Mouse (Mus musculus): ENCODE data around the gene Fam3b. TPM values are rescaled to one million over a fixed set of nuclear protein-coding genes. Genes with fewer than 3 reads are reported as not detected.

The Fam3b gene
- polyA plus RNA-seq, 1 experiment from 2014 or later = not detected

- 76% methylated on average over 12 of the region's 12 CpGs for WGBS (ENCODE audit: insufficient replicate concordance)
- Histone ChIP-seq H3K27me3 (replicated peaks) (no peaks in the 10 kb centered on the region), H3K27ac (no peak overlapping the region), H3K9me3 (replicated peaks) (no peaks in the 10 kb centered on the region), H3K4me3 (no peak overlapping the region), H3K36me3 (no peaks in the 10 kb centered on the region), H3K9ac (no peak overlapping the region), H3K4me2 (no peak overlapping the region), H3K4me1 (no peaks in the 10 kb centered on the region)
- ATAC-seq = peak; percentile 46; the same call in 1 of the 2 replicates
These were observed 2.3 kb downstream of the Fam3b start for GRCm38 (mm10) chr16:97512347-97512751.

DNA sequence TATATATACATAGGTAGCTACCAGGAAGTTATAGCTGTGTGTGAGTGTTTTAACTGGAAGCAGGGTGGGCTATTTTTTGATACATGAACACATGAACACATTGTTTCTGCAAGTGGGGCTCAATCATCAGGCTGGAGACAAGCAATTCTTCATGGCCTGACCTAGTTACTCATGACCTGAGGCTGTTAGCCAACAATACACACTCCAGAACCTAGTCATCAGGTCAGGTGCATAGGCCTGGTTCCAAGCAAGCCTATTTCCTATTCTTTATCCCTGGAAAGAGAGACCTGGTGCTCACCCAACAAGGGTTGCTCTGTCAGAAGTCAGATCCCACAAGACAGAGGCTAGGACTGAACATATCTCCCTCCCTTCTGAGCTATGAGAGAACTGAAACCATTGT, 3.1 kb downstream of the Fam3b start:
- no peaks in the 10 kb centered on the region for H3K9me3 ChIP-seq (replicated peaks)
- H3K4me3 ChIP-seq = no peak overlapping the region
- no peak overlapping the region for H3K9ac ChIP-seq
- no peak for ATAC-seq
- no peak overlapping the region for H3K4me2 ChIP-seq
- no peaks in the 10 kb centered on the region for H3K27me3 ChIP-seq (replicated peaks)
- no peak overlapping the region for H3K27ac ChIP-seq
- no peaks in the 10 kb centered on the region for H3K36me3 ChIP-seq
- H3K4me1 ChIP-seq = no peaks in the 10 kb centered on the region

DNA sequence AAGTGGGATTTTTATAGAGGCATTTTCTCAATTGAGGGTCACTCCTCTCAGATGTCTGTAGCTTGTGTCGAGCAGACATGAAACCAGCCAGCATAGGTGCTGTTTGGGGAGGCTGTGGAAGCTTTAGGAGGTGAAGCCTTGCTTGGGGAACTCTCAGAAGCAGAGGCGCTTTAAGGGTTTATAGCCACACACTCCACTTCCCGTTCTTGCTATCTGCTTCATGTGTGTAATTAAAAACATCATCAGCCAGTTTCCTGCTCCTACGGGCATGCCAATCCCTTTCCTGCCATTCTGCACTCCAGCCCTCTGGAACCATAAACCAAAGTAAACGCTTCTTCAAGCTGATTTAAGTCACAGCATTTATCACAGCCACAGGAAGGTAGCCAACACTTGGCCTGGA, 3.8 kb downstream of the Fam3b start:
- no peaks in the 10 kb centered on the region for H3K27me3 ChIP-seq (replicated peaks)
- H3K36me3 ChIP-seq = no peaks in the 10 kb centered on the region
- H3K4me2 ChIP-seq = no peak overlapping the region
- no peak overlapping the region for H3K27ac ChIP-seq
- H3K4me1 ChIP-seq = no peaks in the 10 kb centered on the region
- ATAC-seq = no peak
- H3K9me3 ChIP-seq (replicated peaks) = no peaks in the 10 kb centered on the region
- 35% methylated on average over 5 of the region's 5 CpGs for WGBS (ENCODE audit: insufficient replicate concordance)
- H3K9ac ChIP-seq = no peak overlapping the region
- no peak overlapping the region for H3K4me3 ChIP-seq

DNA sequence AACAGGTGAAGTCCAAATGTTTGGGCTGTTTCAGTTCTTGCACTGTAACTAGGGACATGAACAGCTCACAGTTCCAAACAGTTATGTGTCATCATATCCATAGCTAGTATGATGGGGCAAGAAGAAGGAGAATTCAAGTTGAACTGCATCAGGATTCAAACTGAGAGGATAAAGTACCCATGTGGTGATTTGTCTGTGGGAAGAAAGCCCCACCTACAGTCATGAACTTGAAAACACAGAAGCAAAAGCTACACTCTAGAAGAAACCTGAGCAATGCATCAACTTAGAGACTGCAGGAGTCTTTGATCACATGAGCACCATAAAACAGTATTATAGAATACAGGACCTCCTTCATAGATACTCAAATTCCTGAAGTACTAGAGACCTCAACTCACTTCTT, 6.8 kb downstream of the Fam3b start:
- H3K4me2 ChIP-seq = no peak overlapping the region
- no peaks in the 10 kb centered on the region for H3K9me3 ChIP-seq (replicated peaks)
- H3K27me3 ChIP-seq (replicated peaks) = no peaks in the 10 kb centered on the region
- H3K36me3 ChIP-seq = no peaks in the 10 kb centered on the region
- no peak overlapping the region for H3K9ac ChIP-seq
- no peak for ATAC-seq
- H3K27ac ChIP-seq = no peak overlapping the region
- H3K4me1 ChIP-seq = no peaks in the 10 kb centered on the region
- no peak overlapping the region for H3K4me3 ChIP-seq

DNA sequence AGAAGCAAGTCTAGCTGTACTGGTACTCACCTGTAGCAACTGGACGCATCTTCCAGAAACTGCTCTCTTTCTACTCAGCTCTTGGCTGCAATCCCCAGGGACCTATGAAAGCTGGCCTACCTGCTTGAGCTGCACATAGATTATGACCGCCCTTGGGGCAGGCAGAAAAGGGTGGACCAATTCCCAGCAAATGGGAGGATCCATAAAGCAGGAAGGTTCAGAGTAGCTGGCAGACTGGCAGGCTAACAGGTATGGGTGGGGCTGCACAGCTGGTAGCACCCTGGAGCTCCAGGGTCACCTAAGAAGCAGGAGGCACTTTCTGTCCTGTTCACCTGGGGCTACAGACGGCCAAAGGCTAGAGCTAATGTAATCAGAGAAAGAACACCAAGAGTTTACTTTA, 9.8 kb downstream of the Fam3b start:
- H3K36me3 ChIP-seq = no peaks in the 10 kb centered on the region
- no peak for ATAC-seq

GRCm38 (mm10) chr16:97503849-97504248, 10.8 kb downstream of the Fam3b start:
- H3K36me3 ChIP-seq = no peaks in the 10 kb centered on the region
- ATAC-seq = no peak
- H3K27me3 ChIP-seq (replicated peaks) = no peaks in the 10 kb centered on the region
- WGBS (ENCODE audit: insufficient replicate concordance) = 40% methylated on average over 3 of the region's 3 CpGs
- H3K4me3 ChIP-seq = no peak overlapping the region
- no peak overlapping the region for H3K27ac ChIP-seq
- no peak overlapping the region for H3K9ac ChIP-seq
- H3K4me1 ChIP-seq = no peaks in the 10 kb centered on the region
- no peak overlapping the region for H3K4me2 ChIP-seq
- no peaks in the 10 kb centered on the region for H3K9me3 ChIP-seq (replicated peaks)

More for the DNA sequence above, 9.8 kb downstream of the Fam3b start:
- 57% methylated on average over 3 of the region's 3 CpGs for WGBS (ENCODE audit: insufficient replicate concordance)
- H3K4me1 ChIP-seq = no peaks in the 10 kb centered on the region
- H3K27ac ChIP-seq = no peak overlapping the region
- H3K9ac ChIP-seq = no peak overlapping the region
- H3K9me3 ChIP-seq (replicated peaks) = no peaks in the 10 kb centered on the region
- H3K27me3 ChIP-seq (replicated peaks) = no peaks in the 10 kb centered on the region
- H3K4me3 ChIP-seq = no peak overlapping the region
- H3K4me2 ChIP-seq = no peak overlapping the region

DNA sequence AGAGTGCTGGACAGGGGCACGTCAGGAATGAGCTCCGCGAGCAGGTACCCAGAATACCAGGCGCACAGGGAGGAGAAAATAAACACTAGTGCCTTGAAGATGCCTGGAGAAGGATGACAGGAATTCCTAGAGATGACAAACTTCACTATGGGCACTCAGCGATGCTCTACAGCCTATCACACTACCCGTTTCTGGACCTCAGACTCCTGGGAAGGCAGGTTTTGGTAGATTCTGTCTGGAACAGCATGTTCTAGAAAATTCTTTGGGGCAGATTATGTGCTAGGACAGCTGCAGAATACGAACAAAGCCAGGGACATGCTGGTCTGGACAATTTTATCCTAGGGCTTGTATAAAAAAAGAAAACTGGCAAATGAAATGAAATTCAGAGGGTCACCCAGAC, 13.7 kb downstream of the Fam3b start:
- Histone ChIP-seq H3K9me3 (replicated peaks) (no peaks in the 10 kb centered on the region), H3K27me3 (replicated peaks) (no peaks in the 10 kb centered on the region), H3K4me3 (no peak overlapping the region), H3K4me1 (no peaks in the 10 kb centered on the region), H3K27ac (no peak overlapping the region), H3K4me2 (no peak overlapping the region), H3K9ac (no peak overlapping the region), H3K36me3 (no peaks in the 10 kb centered on the region)
- 79% methylated on average over 7 of the region's 7 CpGs for WGBS (ENCODE audit: insufficient replicate concordance)
- ATAC-seq = no peak

- Histone ChIP-seq H3K4me3 (no peak overlapping the region), H3K9ac (no peak overlapping the region), H3K27me3 (replicated peaks) (no peaks in the 10 kb centered on the region), H3K36me3 (no peaks in the 10 kb centered on the region), H3K4me2 (no peak overlapping the region), H3K4me1 (no peaks in the 10 kb centered on the region), H3K9me3 (replicated peaks) (no peaks in the 10 kb centered on the region), H3K27ac (no peak overlapping the region)
- no peak for ATAC-seq
- WGBS (ENCODE audit: insufficient replicate concordance) = 74% methylated on average over 7 of the region's 7 CpGs
These were observed 15.2 kb downstream of the Fam3b start for GRCm38 (mm10) chr16:97499450-97499849.

- no peaks in the 10 kb centered on the region for H3K4me1 ChIP-seq
- ATAC-seq = no peak
- no peaks in the 10 kb centered on the region for H3K36me3 ChIP-seq
- WGBS (ENCODE audit: insufficient replicate concordance) = 63% methylated on average over 3 of the region's 3 CpGs
- H3K4me2 ChIP-seq = no peak overlapping the region
- H3K27me3 ChIP-seq (replicated peaks) = no peaks in the 10 kb centered on the region
- H3K9ac ChIP-seq = no peak overlapping the region
- H3K4me3 ChIP-seq = no peak overlapping the region
- no peak overlapping the region for H3K27ac ChIP-seq
- H3K9me3 ChIP-seq (replicated peaks) = no peaks in the 10 kb centered on the region
These were observed 16.5 kb downstream of the Fam3b start for GRCm38 (mm10) chr16:97498139-97498538.

GRCm38 (mm10) chr16:97497682-97498081, 16.9 kb downstream of the Fam3b start:
- WGBS (ENCODE audit: insufficient replicate concordance) = 54% methylated on average over 5 of the region's 5 CpGs
- Histone ChIP-seq H3K36me3 (no peaks in the 10 kb centered on the region), H3K27me3 (replicated peaks) (no peaks in the 10 kb centered on the region), H3K27ac (no peak overlapping the region), H3K4me1 (no peaks in the 10 kb centered on the region), H3K4me2 (no peak overlapping the region), H3K9me3 (replicated peaks) (no peaks in the 10 kb centered on the region), H3K9ac (no peak overlapping the region), H3K4me3 (no peak overlapping the region)
- peak; percentile 70 for ATAC-seq

DNA sequence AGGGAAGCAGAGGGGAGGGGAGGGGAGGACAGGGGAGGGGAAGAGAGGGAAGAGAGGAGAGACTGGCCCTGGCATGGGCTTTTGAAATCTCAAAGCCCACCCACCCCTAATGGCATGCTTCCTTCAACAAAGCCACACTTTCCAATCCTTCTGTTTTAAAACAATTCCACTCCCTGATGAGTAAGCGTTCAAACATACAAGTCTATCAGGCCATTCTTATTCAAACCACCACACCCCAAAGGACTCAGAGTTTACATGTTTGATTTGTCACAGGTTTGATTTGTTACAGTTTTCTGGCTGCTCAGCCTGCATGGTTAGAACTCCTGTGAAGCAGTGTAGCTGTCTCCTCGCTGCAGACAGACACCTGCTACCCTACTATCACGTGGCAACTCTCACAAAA, 18.6 kb downstream of the Fam3b start:
- Histone ChIP-seq H3K27me3 (replicated peaks) (no peaks in the 10 kb centered on the region), H3K9ac (no peak overlapping the region), H3K27ac (no peak overlapping the region), H3K36me3 (no peaks in the 10 kb centered on the region), H3K4me3 (no peak overlapping the region), H3K9me3 (replicated peaks) (no peaks in the 10 kb centered on the region), H3K4me1 (no peaks in the 10 kb centered on the region), H3K4me2 (no peak overlapping the region)
- 41% methylated on average over 3 of the region's 3 CpGs for WGBS (ENCODE audit: insufficient replicate concordance)
- no peak for ATAC-seq

GRCm38 (mm10) chr16:97492369-97492768, 22.2 kb downstream of the Fam3b start:
- no peak overlapping the region for H3K4me3 ChIP-seq
- H3K36me3 ChIP-seq = no peaks in the 10 kb centered on the region
- H3K27ac ChIP-seq = no peak overlapping the region
- 39% methylated on average over 1 of the region's 1 CpGs for WGBS (ENCODE audit: insufficient replicate concordance)
- no peak overlapping the region for H3K9ac ChIP-seq
- 0 out of 2 replicates have a peak, but pooled peaks have one; percentile 32 for ATAC-seq
- H3K4me1 ChIP-seq = no peaks in the 10 kb centered on the region
- no peaks in the 10 kb centered on the region for H3K27me3 ChIP-seq (replicated peaks)
- no peak overlapping the region for H3K4me2 ChIP-seq
- no peaks in the 10 kb centered on the region for H3K9me3 ChIP-seq (replicated peaks)

GRCm38 (mm10) chr16:97478655-97479054, 36.0 kb downstream of the Fam3b start:
- Histone ChIP-seq H3K4me3 (no peak overlapping the region), H3K4me2 (no peak overlapping the region), H3K4me1 (no peaks in the 10 kb centered on the region), H3K9ac (no peak overlapping the region), H3K27ac (no peak overlapping the region), H3K36me3 (no peaks in the 10 kb centered on the region), H3K27me3 (replicated peaks) (no peaks in the 10 kb centered on the region), H3K9me3 (replicated peaks) (no peaks in the 10 kb centered on the region)
- no peak for ATAC-seq
- 7% methylated on average over 2 of the region's 2 CpGs for WGBS (ENCODE audit: insufficient replicate concordance)

All from liver, embryonic 12.5 days (tissue).